Mouse (Mus musculus): ENCODE results near the gene Btbd11. TPM values are rescaled to one million over a fixed set of nuclear protein-coding genes. Genes with fewer than 3 reads are reported as not detected.
A peak's percentile ranks its signal among the peaks of the same experiment; 100 is the strongest.

Btbd11 gene
- total RNA-seq, 2 experiments from 2014 or later: 14.2 to 20.9 TPM

- DNase-seq (ENCODE audit: low spot score in 2 of 2): peak in 1 of 2 experiments; percentile 8
These were observed 34.4 kb downstream of the Btbd11 start for GRCm38 (mm10) chr10:85420851-85421628.

GRCm38 (mm10) chr10:85421629-85422012 is 35.0 kb downstream of the Btbd11 start:
- DNase-seq (ENCODE audit: low spot score in 2 of 2): no peak

GRCm38 (mm10) chr10:85425756-85426155 is 39.1 kb downstream of the Btbd11 start:
- DNase-seq (ENCODE audit: low spot score in 2 of 2): no peak

GRCm38 (mm10) chr10:85437217-85437616 is 50.6 kb downstream of the Btbd11 start:
- DNase-seq (ENCODE audit: low spot score in 2 of 2): no peak

- DNase-seq (ENCODE audit: low spot score in 2 of 2): no peak
These were observed 56.8 kb downstream of the Btbd11 start for GRCm38 (mm10) chr10:85443371-85443770.

GRCm38 (mm10) chr10:85445891-85446290 is 59.3 kb downstream of the Btbd11 start:
- no peak for DNase-seq (ENCODE audit: low spot score in 2 of 2)

GRCm38 (mm10) chr10:85446700-85447099 is 60.1 kb downstream of the Btbd11 start:
- DNase-seq (ENCODE audit: low spot score in 2 of 2): no peak

GRCm38 (mm10) chr10:85447869-85448268 is 61.3 kb downstream of the Btbd11 start:
- DNase-seq (ENCODE audit: low spot score in 2 of 2): no peak

- DNase-seq (ENCODE audit: low spot score in 2 of 2): no peak
These were observed 65.2 kb downstream of the Btbd11 start for GRCm38 (mm10) chr10:85451629-85452368.

GRCm38 (mm10) chr10:85453221-85453775 is 66.7 kb downstream of the Btbd11 start:
- no peak for DNase-seq (ENCODE audit: low spot score in 2 of 2)

GRCm38 (mm10) chr10:85455985-85456384 is 69.4 kb downstream of the Btbd11 start:
- no peak for DNase-seq (ENCODE audit: low spot score in 2 of 2)

GRCm38 (mm10) chr10:85458744-85459344 is 72.2 kb downstream of the Btbd11 start:
- DNase-seq (ENCODE audit: low spot score in 2 of 2): no peak

- DNase-seq (ENCODE audit: low spot score in 2 of 2): no peak
These were observed 74.1 kb downstream of the Btbd11 start for GRCm38 (mm10) chr10:85460736-85461135.

- no peak for DNase-seq (ENCODE audit: low spot score in 2 of 2)
These were observed 77.5 kb downstream of the Btbd11 start for GRCm38 (mm10) chr10:85464152-85464551.

- no peak for DNase-seq (ENCODE audit: low spot score in 2 of 2)
These were observed 79.1 kb downstream of the Btbd11 start for GRCm38 (mm10) chr10:85465516-85466408.

GRCm38 (mm10) chr10:85466409-85466761 is 79.8 kb downstream of the Btbd11 start:
- DNase-seq (ENCODE audit: low spot score in 2 of 2): no peak

GRCm38 (mm10) chr10:85467393-85467792 is 80.8 kb downstream of the Btbd11 start:
- DNase-seq (ENCODE audit: low spot score in 2 of 2): no peak

- no peak for DNase-seq (ENCODE audit: low spot score in 2 of 2)
These were observed 81.9 kb downstream of the Btbd11 start for GRCm38 (mm10) chr10:85468527-85468926.

GRCm38 (mm10) chr10:85469341-85469740 is 82.7 kb downstream of the Btbd11 start:
- peak in 1 of 2 experiments; percentile 30 for DNase-seq (ENCODE audit: low spot score in 2 of 2)

- no peak for DNase-seq (ENCODE audit: low spot score in 2 of 2)
These were observed 86.7 kb downstream of the Btbd11 start for GRCm38 (mm10) chr10:85473265-85473664.

GRCm38 (mm10) chr10:85473871-85474270 is 87.3 kb downstream of the Btbd11 start:
- DNase-seq (ENCODE audit: low spot score in 2 of 2): peak; percentile 13 to 63
